Mouse (Mus musculus) embryonic facial prominence, embryonic 10.5 days (tissue): ENCODE measurements around the gene Fam43a. TPM values are rescaled to one million over a fixed set of nuclear protein-coding genes. Genes with fewer than 3 reads are reported as not detected.

Experiments
- DNase-seq: peaks from one replicate; pipeline ENCODE4 v3.0.0-alpha.2; 2017; ENCODE audit warnings: low spot score
- H3K27ac ChIP-seq: fragments of 300-500 bp; sonication (generic); replicated peaks from 2 replicates; pipeline ENCODE4 v1.5.1; 2016; ENCODE audit warnings: mild to moderate bottlenecking
- H3K27me3 ChIP-seq: fragments of 300-500 bp; sonication (generic); replicated peaks from 2 replicates; pipeline ENCODE4 v1.6.1; 2016; ENCODE audit warnings: low read depth, mild to moderate bottlenecking; ENCODE audit not compliant: poor library complexity, severe bottlenecking
- H3K36me3 ChIP-seq: fragments of 300-500 bp; sonication (generic); replicated peaks from 2 replicates; pipeline ENCODE4 v1.6.1; 2016; ENCODE audit warnings: mild to moderate bottlenecking, moderate library complexity
- H3K4me1 ChIP-seq: fragments of 300-500 bp; sonication (generic); 2 replicates; pipeline ENCODE4 v1.6.1; 2016
- H3K4me3 ChIP-seq: fragments of 300-500 bp; sonication (generic); 2 replicates; pipeline ENCODE4 v1.5.1; 2016; ENCODE audit warnings: mild to moderate bottlenecking, moderate library complexity
- H3K9me3 ChIP-seq: fragments of 300-500 bp; sonication (generic); 2 replicates; pipeline ENCODE4 v1.6.1; 2016; ENCODE audit warnings: mild to moderate bottlenecking
- WGBS: fragments of 180-500 bp; shearing (Covaris S2); methylation state at CpG from one replicate; pipeline ENCODE4 v1.1.7; 2016; 5-methylcytosine and 5-hydroxymethylcytosine counted together
- polyA plus RNA-seq: library from polyadenylated mRNA; unstranded; fragments of >200 nt; fragmentation: Nextera tagmentation; extraction: Ambion mirVana; gene quantifications from 2 replicates; pipeline ENCODE4 v1.2.1, GENCODE M21; 2016

Gene Fam43a
- polyA plus RNA-seq, 1 experiment from 2014 or later = 23.2 TPM

DNA sequence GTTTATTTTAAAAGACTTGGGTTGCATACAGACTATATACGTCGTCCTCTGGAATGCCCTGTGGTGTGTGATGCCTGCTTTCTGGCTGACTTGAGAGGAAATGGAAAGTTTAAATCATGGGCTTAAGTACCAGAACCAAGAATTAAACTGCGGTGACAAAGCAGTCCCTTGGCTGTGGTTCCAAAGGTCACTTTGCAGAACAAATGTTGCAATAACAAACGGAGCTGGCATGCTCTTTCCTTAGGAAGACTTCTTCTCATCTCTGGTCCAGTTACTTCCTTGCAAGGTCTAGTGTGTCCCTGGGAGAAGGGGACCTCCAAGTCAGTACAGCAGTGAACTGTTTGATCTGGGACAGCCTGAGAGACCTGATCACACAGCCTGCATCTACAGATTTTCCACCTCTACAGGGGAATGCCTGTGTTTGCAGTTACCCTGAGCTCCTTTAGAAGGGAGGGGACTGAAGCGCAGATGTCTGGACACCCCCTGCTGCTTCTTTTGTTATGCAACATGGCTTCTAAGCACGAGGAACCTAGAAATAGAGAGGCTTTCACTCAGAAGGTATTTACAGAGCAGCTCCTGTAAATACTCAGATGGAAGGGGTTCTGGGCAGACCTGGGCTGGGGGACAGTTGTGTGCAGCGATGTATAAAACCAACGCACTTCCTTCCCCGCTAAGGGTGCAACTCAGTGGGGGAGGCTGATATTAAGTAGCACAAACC, 46.5 kb downstream of the Fam43a start:
- Histone ChIP-seq H3K27me3 (no peaks in the 10 kb centered on the region), H3K27ac (no peak overlapping the region), H3K36me3 (no peaks in the 10 kb centered on the region), H3K9me3 (peaks cover 3% of the 10 kb centered on the region), H3K4me3 (no peak overlapping the region), H3K4me1 (peaks cover 13% of the 10 kb centered on the region)
- DNase-seq = no peak
- 29% methylated on average over 9 of the region's 9 CpGs for WGBS

DNA sequence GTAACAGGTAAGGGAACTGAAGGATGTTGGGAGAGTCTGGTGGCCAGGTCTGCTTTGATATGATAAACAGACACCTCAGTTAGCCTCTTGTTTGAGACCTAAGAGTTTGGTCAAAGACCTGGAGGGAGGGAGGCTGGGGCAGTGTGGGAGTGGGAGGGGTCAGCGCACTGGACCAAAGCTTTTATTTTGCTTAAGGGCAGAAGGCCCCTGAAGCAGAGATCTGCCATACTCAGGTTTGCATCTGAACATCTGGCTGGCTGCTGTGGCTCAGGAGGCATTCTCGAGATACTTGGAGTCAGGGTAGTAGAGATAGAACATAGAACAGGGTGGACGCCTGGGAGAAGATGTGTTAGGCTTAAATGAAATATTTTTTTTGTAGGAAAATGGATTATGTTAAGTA, 47.3 kb downstream of the Fam43a start:
- DNase-seq = no peak
- Histone ChIP-seq H3K27ac (no peak overlapping the region), H3K36me3 (no peaks in the 10 kb centered on the region), H3K9me3 (peaks cover 3% of the 10 kb centered on the region), H3K4me1 (peaks cover 7% of the 10 kb centered on the region), H3K4me3 (no peak overlapping the region), H3K27me3 (no peaks in the 10 kb centered on the region)
- WGBS = 74% methylated on average over 3 of the region's 3 CpGs

DNA sequence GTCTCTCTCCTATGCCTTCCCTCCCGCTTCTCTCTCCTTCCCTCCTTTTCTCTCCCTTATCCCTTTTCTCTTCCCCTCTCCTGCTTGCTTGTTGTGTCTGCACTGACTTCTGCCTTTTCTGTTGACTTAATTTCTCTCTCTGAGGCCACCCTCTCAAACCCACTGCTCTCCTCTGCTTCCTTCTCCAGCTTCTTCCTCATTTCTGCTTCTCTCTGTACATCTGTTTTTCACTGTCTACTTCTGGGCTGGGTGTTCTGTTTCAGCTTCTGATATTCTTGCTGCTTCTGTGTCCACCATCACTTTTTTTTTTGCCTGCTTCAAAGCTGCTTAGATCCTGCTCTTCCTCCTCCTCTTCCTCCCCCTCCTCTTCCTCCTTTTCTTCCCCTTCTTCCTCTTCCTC, 51.8 kb downstream of the Fam43a start:
- H3K27ac ChIP-seq = no peak overlapping the region
- no peak for DNase-seq
- 92% methylated on average over 1 of the region's 1 CpGs for WGBS
- no peaks in the 10 kb centered on the region; the same call in 1 of the 2 replicates for H3K9me3 ChIP-seq
- no peaks in the 10 kb centered on the region for H3K36me3 ChIP-seq
- H3K4me3 ChIP-seq = no peak overlapping the region
- peaks cover 11% of the 10 kb centered on the region for H3K4me1 ChIP-seq
- no peaks in the 10 kb centered on the region for H3K27me3 ChIP-seq

Other genes with a start within 250 kb of the Fam43a start
- 10.3 and 11.4 TPM in 2 replicates for gene Atp13a3, start 193.7 kb upstream of the Fam43a start, polyA plus RNA-seq
- gene Tmem44, start 48.9 kb upstream of the Fam43a start, polyA plus RNA-seq = 25.1 and 25.2 TPM in 2 replicates
- 87.1 and 95.3 TPM in 2 replicates for gene Lsg1, start 12.1 kb upstream of the Fam43a start, polyA plus RNA-seq